9 mouse cellular contexts compared by ENCODE assay signal in the genomic region with DNA sequence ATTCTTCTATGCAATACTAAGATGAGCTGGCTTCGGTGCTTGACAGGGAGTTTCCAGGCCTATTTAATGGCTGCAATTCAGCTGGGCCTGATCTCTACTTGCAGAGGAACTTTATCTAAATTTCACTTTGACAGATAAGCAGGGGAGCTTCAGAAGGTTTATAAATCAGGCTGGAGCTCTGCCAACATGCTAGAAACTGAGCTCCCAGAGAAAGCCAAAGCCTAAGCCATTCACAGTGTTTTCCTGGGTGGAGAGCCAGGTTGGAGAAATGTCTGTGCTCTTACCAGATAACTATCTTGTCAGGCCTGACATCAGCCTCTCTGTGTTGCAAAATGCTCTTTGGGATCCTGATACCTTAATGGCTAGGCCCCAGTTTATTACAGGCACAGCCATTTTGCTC. TPM values are rescaled to one million over a fixed set of nuclear protein-coding genes. Genes with fewer than 3 reads are reported as not detected.
A peak's percentile ranks its signal among the peaks of the same experiment; 100 is the strongest.
DNase-seq lines count a peak whose midpoint lies in the region; ATAC-seq and TF ChIP-seq lines count a peak whose summit lies in the region.
"Had no signal": no experiment of that assay in that cellular context is flagged by ENCODE, and none has a peak within 500 bp of the region (broad histone marks: within the 10 kb centered on the region; RNA-seq: fewer than 3 reads in every experiment).

No protein-coding gene starts in this region.

- no peaks in the 10 kb centered on the region for H3K9me3 ChIP-seq in forebrain, postnatal 0 days (ENCODE audit: low read length)
- H3K9me3 ChIP-seq in intestine, embryonic 16.5 days (ENCODE audit: control insufficient read depth, low read length) = no peaks in the 10 kb centered on the region

- no peaks in the 10 kb centered on the region for H3K4me1 ChIP-seq in forebrain, postnatal 0 days (ENCODE audit: insufficient read depth)
- peaks cover 20% of the 10 kb centered on the region for H3K4me1 ChIP-seq in intestine, embryonic 16.5 days (ENCODE audit: control insufficient read depth, insufficient read depth, low read length)

- H3K36me3 ChIP-seq in forebrain, postnatal 0 days (ENCODE audit: insufficient read depth) = no peaks in the 10 kb centered on the region
- H3K36me3 ChIP-seq in intestine, embryonic 16.5 days (ENCODE audit: control insufficient read depth, insufficient read depth, low read length) = no peaks in the 10 kb centered on the region

- H3K27ac ChIP-seq in forebrain, postnatal 0 days (ENCODE audit: low read depth, low read length) = peak overlapping the region; percentile 1; the same call in 1 of the 2 replicates
- peak overlapping the region; percentile 88 for H3K27ac ChIP-seq in intestine, embryonic 16.5 days (ENCODE audit: low read length)

- peak; percentile 23; the same call in 1 of the 2 replicates for ATAC-seq in forebrain, postnatal 0 days
- ATAC-seq in intestine, embryonic 16.5 days = peak; percentile 61
- ATAC-seq in frontal cortex, adult (ENCODE audit: low TSS enrichment) = no peak

- no peak overlapping the region for H3K4me3 ChIP-seq in forebrain, postnatal 0 days (ENCODE audit: low read depth, low read length)
- no peak overlapping the region for H3K4me3 ChIP-seq in intestine, embryonic 16.5 days (ENCODE audit: low read length)

- 55% methylated on average over 1 of the region's 1 CpGs for WGBS in forebrain, postnatal 0 days
- WGBS in intestine, embryonic 16.5 days = 30% methylated on average over 1 of the region's 1 CpGs

- no peaks in the 10 kb centered on the region for H3K27me3 ChIP-seq in forebrain, postnatal 0 days (ENCODE audit: insufficient read depth, low read length)
- no peaks in the 10 kb centered on the region; the same call in 1 of the 2 replicates for H3K27me3 ChIP-seq in intestine, embryonic 16.5 days (replicated peaks; ENCODE audit: control insufficient read depth, insufficient read depth, low read length)

- H3K9ac ChIP-seq in forebrain, postnatal 0 days = no peak overlapping the region
- H3K9ac ChIP-seq in intestine, embryonic 16.5 days (ENCODE audit: low read depth, low read length) = no peak overlapping the region

- no peak overlapping the region for H3K4me2 ChIP-seq in forebrain, postnatal 0 days (ENCODE audit: low read depth)
- no peak overlapping the region for H3K4me2 ChIP-seq in intestine, embryonic 16.5 days (ENCODE audit: low read depth, low read length)

- no peak for TF ChIP-seq CTCF in forebrain, postnatal 0 days (IDR thresholded peaks at IDR 0.05; ENCODE audit: low read depth)

- peak; percentile 45 for DNase-seq in ovary, adult 18-20 months (ENCODE audit: low spot score)
- no peak for DNase-seq in ovary, postnatal 36 days (ENCODE audit: low spot score)
- DNase-seq in forebrain, postnatal 0 days = peak; percentile 59
- peak; percentile 36 for DNase-seq in skeletal muscle tissue, adult 2 months (ENCODE audit: low read depth, low spot score)
- no peak for DNase-seq in left cerebral cortex, adult 18-20 months (ENCODE audit: low spot score in 2 of 2)
- no peak for DNase-seq in right cerebral cortex, postnatal 36 days (ENCODE audit: low spot score in 2 of 2)
- DNase-seq: left cerebral cortex, postnatal 4 days had no signal

RNA-seq across cellular contexts. Expression of a gene that starts 48.6 kb away (rescaled TPM):
- 23.5 and 40.9 TPM in 2 replicates for total RNA-seq in forebrain, postnatal 0 days (2014; rRNA removed)
- polyA plus RNA-seq in forebrain, postnatal 0 days (2015; fragmentation: Nextera tagmentation; extraction: Ambion mirVana) = 22.4 and 23.1 TPM in 2 replicates
- 22.0 and 31.9 TPM in 2 replicates for polyA plus RNA-seq in intestine, embryonic 16.5 days (2015; fragmentation: Nextera tagmentation; extraction: Ambion mirVana)
- total RNA-seq in left cerebral cortex, adult 18-20 months (2021) = 1 to 10 TPM; 7.2 to 9.5 TPM

Comparison
In these comparisons a context has a peak if more than half of its experiments do, and no peak if none do; other contexts are left out.
1. DNase-seq: peak in ovary, adult 18-20 months (single experiment), forebrain, postnatal 0 days (single experiment) and skeletal muscle tissue, adult 2 months (single experiment); none in ovary, postnatal 36 days (single experiment), left cerebral cortex, adult 18-20 months (0 of 2) and right cerebral cortex, postnatal 36 days (0 of 2).